In the genomic region with DNA sequence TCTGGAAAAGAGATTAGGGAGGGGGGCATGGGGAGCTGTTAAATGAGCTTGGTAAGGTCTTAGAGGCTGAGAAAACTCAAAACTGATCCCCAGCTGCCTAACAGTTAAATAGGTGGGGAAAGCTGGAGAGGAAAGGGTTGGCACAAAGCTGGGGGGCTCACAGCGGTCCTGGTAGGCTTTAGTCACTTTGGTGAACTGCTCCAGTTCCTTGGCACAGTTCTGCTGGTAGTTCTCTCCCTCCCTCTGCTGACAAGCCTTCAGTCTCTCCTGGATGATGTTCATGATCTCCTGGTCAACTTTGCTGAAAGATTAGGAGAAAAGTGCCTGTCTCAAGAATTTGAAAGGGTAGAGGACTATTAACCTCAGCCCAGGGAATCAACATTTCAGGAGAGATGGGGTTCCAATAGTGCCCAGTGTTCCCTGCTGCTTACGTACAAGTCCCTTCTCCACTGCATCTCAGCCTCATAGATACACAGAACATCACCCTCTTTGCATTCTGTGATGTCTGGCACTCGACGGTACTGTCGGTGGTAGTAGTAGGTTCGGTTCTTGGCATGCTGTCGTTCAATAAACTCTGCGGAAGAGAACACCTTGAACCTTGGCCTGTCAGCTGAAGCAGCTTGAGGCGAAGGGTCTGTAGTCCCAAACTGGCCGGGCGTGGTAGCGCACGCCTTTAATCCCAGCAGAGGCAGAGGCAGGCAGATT, we compare ENCODE assay signal across 8 mouse cellular contexts. TPM values are rescaled to one million over a fixed set of nuclear protein-coding genes. Genes with fewer than 3 reads are reported as not detected.
DNase-seq lines count a peak whose midpoint lies in the region; ATAC-seq and TF ChIP-seq lines count a peak whose summit lies in the region.

No protein-coding gene starts in this region.

- H3K4me2 ChIP-seq in stomach, embryonic 16.5 days (ENCODE audit: low read depth, low read length) = peak overlapping the region; percentile 72

- H3K9me3 ChIP-seq in megakaryocyte, embryonic 14.5 days = no peaks in the 10 kb centered on the region
- no peaks in the 10 kb centered on the region for H3K9me3 ChIP-seq in stomach, embryonic 16.5 days (replicated peaks; ENCODE audit: control insufficient read depth, low read length)

- WGBS in stomach, embryonic 16.5 days = 34% methylated on average over 13 of the region's 13 CpGs

- DNase-seq in liver = peak; percentile 26
- DNase-seq in thymus, postnatal 14 days = no peak
- DNase-seq in ovary, postnatal 14 days (ENCODE audit: low spot score) = no peak
- DNase-seq in layer of hippocampus, postnatal 25 days (ENCODE audit: extremely low spot score in 1 of 2, low spot score in 1 of 2) = no peak

- TF ChIP-seq POLR2A in embryonic fibroblast, embryonic 13.5 days (IDR thresholded peaks at IDR 0.05; ENCODE audit: low read depth, low read length) = peak; percentile 72

- ATAC-seq in megakaryocyte, adult 5-6 weeks (ENCODE audit: poor library complexity, severe bottlenecking) = no peak
- ATAC-seq in stomach, embryonic 16.5 days (ENCODE audit: insufficient read depth, low FRiP score) = no peak

- H3K4me1 ChIP-seq in megakaryocyte, embryonic 14.5 days = peaks cover 47% of the 10 kb centered on the region
- no peaks in the 10 kb centered on the region for H3K4me1 ChIP-seq in embryonic fibroblast, embryonic 13.5 days (ENCODE audit: control insufficient read depth, insufficient read depth, low read length)
- H3K4me1 ChIP-seq in stomach, embryonic 16.5 days (ENCODE audit: control insufficient read depth, insufficient read depth, low read length) = peaks cover 19% of the 10 kb centered on the region

- H3K36me3 ChIP-seq in megakaryocyte, embryonic 14.5 days (replicated peaks; ENCODE audit: low read length) = peaks cover 29% of the 10 kb centered on the region
- 0 out of 2 replicates have a peak, but pooled peaks cover 3% of the 10 kb centered on the region for H3K36me3 ChIP-seq in stomach, embryonic 16.5 days (ENCODE audit: control insufficient read depth, insufficient read depth, low read length)

- H3K27me3 ChIP-seq in megakaryocyte, embryonic 14.5 days (replicated peaks) = no peaks in the 10 kb centered on the region
- H3K27me3 ChIP-seq in stomach, embryonic 16.5 days (ENCODE audit: control insufficient read depth, insufficient read depth, low read length) = no peaks in the 10 kb centered on the region; the same call in 1 of the 2 replicates

- peak overlapping the region; percentile 54 for H3K4me3 ChIP-seq in megakaryocyte, embryonic 14.5 days (replicated peaks)
- peak overlapping the region; percentile 81 for H3K4me3 ChIP-seq in embryonic fibroblast, embryonic 13.5 days (ENCODE audit: insufficient read depth, low read length)
- 0 out of 2 replicates have a peak overlapping the region, but pooled peaks have one; percentile 7 for H3K4me3 ChIP-seq in stomach, embryonic 16.5 days (replicated peaks; ENCODE audit: low read length)

- H3K27ac ChIP-seq in embryonic fibroblast, embryonic 13.5 days (ENCODE audit: insufficient read depth, low read length) = no peak overlapping the region
- H3K27ac ChIP-seq in stomach, embryonic 16.5 days (ENCODE audit: low read length) = no peak overlapping the region

- H3K9ac ChIP-seq in stomach, embryonic 16.5 days (ENCODE audit: low read length) = peak overlapping the region; percentile 52; the same call in 1 of the 2 replicates

- no peak for TF ChIP-seq CTCF in embryonic fibroblast, embryonic 13.5 days (IDR thresholded peaks at IDR 0.05; ENCODE audit: borderline replicate concordance, insufficient read depth, low read length)

RNA-seq across cellular contexts. Expression of a gene that starts 1.9 kb away (rescaled TPM):
- 519 and 729 TPM in 2 replicates for polyA plus RNA-seq in megakaryocyte, embryonic 14.5 days (2012; ENCODE audit: insufficient read depth, low replicate concordance)
- 186 and 217 TPM in 2 replicates for total RNA-seq in megakaryocyte, adult 5-6 weeks (2015)
- total RNA-seq in megakaryocyte, adult 5-6 weeks (2017) = 251 and 266 TPM in 2 replicates
- 96.8 and 100 TPM in 2 replicates for polyA plus RNA-seq in embryonic fibroblast, embryonic 13.5 days (2011; ENCODE audit: insufficient read length, low read depth, missing spikeins)
- 225 and 246 TPM in 2 replicates for polyA plus RNA-seq in stomach, embryonic 16.5 days (2015; fragmentation: Nextera tagmentation; extraction: Ambion mirVana)
- total RNA-seq in layer of hippocampus, postnatal 25 days (2021) = 100 to 1,000 TPM; 201 to 234 TPM

RNA-seq across cellular contexts. Expression of a gene that starts 4.5 kb away (rescaled TPM):
- 653 and 1,069 TPM in 2 replicates for polyA plus RNA-seq in megakaryocyte, embryonic 14.5 days (2012; ENCODE audit: insufficient read depth, low replicate concordance)
- 2,172 and 2,303 TPM in 2 replicates for total RNA-seq in megakaryocyte, adult 5-6 weeks (2015)
- 591 and 664 TPM in 2 replicates for total RNA-seq in megakaryocyte, adult 5-6 weeks (2017)
- 1,298 and 1,393 TPM in 2 replicates for polyA plus RNA-seq in embryonic fibroblast, embryonic 13.5 days (2011; ENCODE audit: insufficient read length, low read depth, missing spikeins)
- 1,212 and 1,230 TPM in 2 replicates for polyA plus RNA-seq in stomach, embryonic 16.5 days (2015; fragmentation: Nextera tagmentation; extraction: Ambion mirVana)
- total RNA-seq in layer of hippocampus, postnatal 25 days (2021) = 100 to 1,000 TPM; 352 to 392 TPM

RNA-seq across cellular contexts. Expression of a gene that starts 4.5 kb away (rescaled TPM):
- polyA plus RNA-seq in megakaryocyte, embryonic 14.5 days (2012; ENCODE audit: insufficient read depth, low replicate concordance) = 0.74 TPM in 1 of 2 replicates, not detected in the other
- total RNA-seq in megakaryocyte, adult 5-6 weeks (2015) = not detected in 2 replicates
- not detected in 2 replicates for total RNA-seq in megakaryocyte, adult 5-6 weeks (2017)
- 0.58 TPM in 1 of 2 replicates, not detected in the other for polyA plus RNA-seq in embryonic fibroblast, embryonic 13.5 days (2011; ENCODE audit: insufficient read length, low read depth, missing spikeins)
- polyA plus RNA-seq in stomach, embryonic 16.5 days (2015; fragmentation: Nextera tagmentation; extraction: Ambion mirVana) = 0.14 TPM in 1 of 2 replicates, not detected in the other
- not detected for total RNA-seq in layer of hippocampus, postnatal 25 days (2021)

RNA-seq across cellular contexts. Expression of a gene that starts 5.2 kb away (rescaled TPM):
- 0.35 TPM in 1 of 2 replicates, not detected in the other for polyA plus RNA-seq in megakaryocyte, embryonic 14.5 days (2012; ENCODE audit: insufficient read depth, low replicate concordance)
- 0.45 and 0.52 TPM in 2 replicates for total RNA-seq in megakaryocyte, adult 5-6 weeks (2015)
- total RNA-seq in megakaryocyte, adult 5-6 weeks (2017) = 0.15 and 1.5 TPM in 2 replicates
- polyA plus RNA-seq in embryonic fibroblast, embryonic 13.5 days (2011; ENCODE audit: insufficient read length, low read depth, missing spikeins) = not detected in 2 replicates
- 0.25 and 0.57 TPM in 2 replicates for polyA plus RNA-seq in stomach, embryonic 16.5 days (2015; fragmentation: Nextera tagmentation; extraction: Ambion mirVana)
- under 1 TPM in 1 of 2 experiments, not detected in 1; 0.20 TPM for total RNA-seq in layer of hippocampus, postnatal 25 days (2021)

RNA-seq across cellular contexts. Expression of a gene that starts 14.1 kb away (rescaled TPM):
- polyA plus RNA-seq in megakaryocyte, embryonic 14.5 days (2012; ENCODE audit: insufficient read depth, low replicate concordance) = 19.0 and 40.5 TPM in 2 replicates
- 1,003 and 1,039 TPM in 2 replicates for total RNA-seq in megakaryocyte, adult 5-6 weeks (2015)
- 540 and 544 TPM in 2 replicates for total RNA-seq in megakaryocyte, adult 5-6 weeks (2017)
- polyA plus RNA-seq in embryonic fibroblast, embryonic 13.5 days (2011; ENCODE audit: insufficient read length, low read depth, missing spikeins) = 80.8 and 110 TPM in 2 replicates
- 40.3 and 45.5 TPM in 2 replicates for polyA plus RNA-seq in stomach, embryonic 16.5 days (2015; fragmentation: Nextera tagmentation; extraction: Ambion mirVana)
- 10 to 100 TPM; 40.5 to 46.2 TPM for total RNA-seq in layer of hippocampus, postnatal 25 days (2021)

Comparison
In these comparisons a context has a peak if more than half of its experiments do, and no peak if none do; other contexts are left out.
1. H3K4me3 ChIP-seq: peak in every context shown above with its lines; median percentile 81 in embryonic fibroblast, embryonic 13.5 days; 54 in megakaryocyte, embryonic 14.5 days; 7 in stomach, embryonic 16.5 days.